Mouse (Mus musculus) CH12.LX (cell line): ENCODE measurements around the gene Atf3. TPM values are rescaled to one million over a fixed set of nuclear protein-coding genes. Genes with fewer than 3 reads are reported as not detected.

Source experiments
- DNase-seq: peaks from one replicate; pipeline ENCODE4 v3.0.0-alpha.2; 2013; ENCODE audit errors: extremely low read depth
- H3K27ac ChIP-seq: 2 replicates; pipeline ENCODE4 v1.5.1; 2012; ENCODE audit warnings: low read depth, mild to moderate bottlenecking, control low read depth, moderate library complexity; ENCODE audit not compliant: insufficient read depth
- H3K27me3 ChIP-seq: replicated peaks from 2 replicates; pipeline ENCODE3; 2012; ENCODE audit warnings: inconsistent platforms
- H3K36me3 ChIP-seq, 2 experiments: replicated peaks in 1 of 2; 2 replicates each; pipeline versions ENCODE3 to v1.6.1; 2012; ENCODE audit warnings: inconsistent platforms in 1 of 2, low read length in 1 of 2, mild to moderate bottlenecking in 1 of 2, mixed read lengths in 1 of 2, moderate library complexity in 1 of 2; ENCODE audit not compliant: control insufficient read depth in 1 of 2, insufficient read depth in 1 of 2
- H3K4me1 ChIP-seq, 2 experiments: 2 replicates each; pipeline ENCODE4 v1.6.1; 2012; ENCODE audit warnings: inconsistent platforms in 1 of 2, moderate library complexity in 1 of 2; ENCODE audit not compliant: insufficient read depth in 2 of 2, control insufficient read depth in 1 of 2
- H3K4me2 ChIP-seq: 2 replicates; pipeline ENCODE4 v1.6.1; 2012; ENCODE audit warnings: low read depth, mild to moderate bottlenecking, control low read depth; ENCODE audit not compliant: poor library complexity, insufficient read depth, severe bottlenecking
- H3K4me3 ChIP-seq, 3 experiments: fragments of 150-350 bp in 1 of 3; sonication (generic) in 1 of 3; replicated peaks in 1 of 3; 2 replicates each; pipeline versions ENCODE3 to v1.5.1; 2011 to 2012; ENCODE audit warnings: low read depth in 2 of 3, low read length in 2 of 3, mild to moderate bottlenecking in 2 of 3, moderate library complexity in 2 of 3, control low read depth in 1 of 3, improper control_type of control experiment in 1 of 3, inconsistent platforms in 1 of 3, mixed read lengths in 1 of 3; ENCODE audit not compliant: poor library complexity in 1 of 3
- H3K79me2 ChIP-seq: replicated peaks from 2 replicates; pipeline ENCODE4 v1.6.1; 2012; ENCODE audit warnings: mild to moderate bottlenecking, moderate library complexity; ENCODE audit not compliant: control insufficient read depth, poor library complexity, insufficient read depth, severe bottlenecking; ENCODE audit errors: extremely low read depth
- H3K9ac ChIP-seq: 2 replicates; pipeline ENCODE4 v1.6.1; 2012; ENCODE audit warnings: low read depth, mild to moderate bottlenecking, control low read depth, moderate library complexity; ENCODE audit not compliant: insufficient read depth
- H3K9me3 ChIP-seq: replicated peaks from 2 replicates; pipeline ENCODE3; 2012; ENCODE audit warnings: low read length, inconsistent platforms, mixed read lengths
- CHD1 ChIP-seq: IDR thresholded peaks from 2 replicates; pipeline ENCODE4 v1.6.1; 2012; ENCODE audit warnings: low read depth, low read length, improper control_type of control experiment, inconsistent platforms
- CHD2 ChIP-seq: IDR thresholded peaks from 2 replicates; pipeline ENCODE4 v1.6.1; 2011; ENCODE audit warnings: low read length, improper control_type of control experiment
- ELF1 ChIP-seq: IDR thresholded peaks from 2 replicates; pipeline ENCODE4 v1.6.1; 2014; ENCODE audit warnings: low read depth, mild to moderate bottlenecking, inconsistent platforms, low read length, improper control_type of control experiment
- ETS1 ChIP-seq: conservative IDR thresholded peaks from 2 replicates; pipeline ENCODE4 v1.6.1; 2012; ENCODE audit warnings: low read depth, mild to moderate bottlenecking, inconsistent platforms, low read length, improper control_type of control experiment, moderate library complexity
- IRF4 ChIP-seq: IDR thresholded peaks from 2 replicates; pipeline ENCODE4 v1.6.1; 2014; ENCODE audit warnings: low read depth, mild to moderate bottlenecking, inconsistent platforms, low read length, improper control_type of control experiment
- MAZ ChIP-seq: IDR thresholded peaks from 2 replicates; pipeline ENCODE4 v1.6.1; 2012; ENCODE audit warnings: low read depth, mild to moderate bottlenecking, inconsistent platforms, low read length, improper control_type of control experiment, moderate library complexity
- MEF2A ChIP-seq: IDR thresholded peaks from 2 replicates; pipeline ENCODE4 v1.6.1; 2014; ENCODE audit warnings: low read depth, mild to moderate bottlenecking, inconsistent platforms, low read length, improper control_type of control experiment, borderline replicate concordance
- MXI1 ChIP-seq: IDR thresholded peaks from 2 replicates; pipeline ENCODE4 v1.6.1; 2011; ENCODE audit warnings: mild to moderate bottlenecking, low read depth, low read length, improper control_type of control experiment
- PAX5 ChIP-seq: IDR thresholded peaks from 2 replicates; pipeline ENCODE4 v1.6.1; 2012; ENCODE audit warnings: low read length, inconsistent platforms, mixed read lengths
- RAD21 ChIP-seq: IDR thresholded peaks from 2 replicates; pipeline ENCODE4 v1.6.1; 2011; ENCODE audit warnings: low read depth, mild to moderate bottlenecking, low read length, improper control_type of control experiment, moderate library complexity
- SIN3A ChIP-seq: IDR thresholded peaks from 2 replicates; pipeline ENCODE4 v1.6.1; 2012; ENCODE audit warnings: low read length, improper control_type of control experiment, inconsistent platforms
- SMC3 ChIP-seq: IDR thresholded peaks from 2 replicates; pipeline ENCODE4 v1.6.1; 2011; ENCODE audit warnings: low read depth, low read length, improper control_type of control experiment
- TCF12 ChIP-seq: IDR thresholded peaks from 2 replicates; pipeline ENCODE4 v1.6.1; 2014; ENCODE audit warnings: low read depth, mild to moderate bottlenecking, inconsistent platforms, low read length, improper control_type of control experiment
- USF1 ChIP-seq: IDR thresholded peaks from 2 replicates; pipeline ENCODE4 v1.6.1; 2014; ENCODE audit warnings: low read depth, mild to moderate bottlenecking, inconsistent platforms, low read length, improper control_type of control experiment
- USF2 ChIP-seq: conservative IDR thresholded peaks from 2 replicates; pipeline ENCODE4 v1.6.1; 2011; ENCODE audit warnings: low read depth, low read length, improper control_type of control experiment
- ZC3H11A ChIP-seq: IDR thresholded peaks from 2 replicates; pipeline ENCODE4 v1.6.1; 2012; ENCODE audit warnings: low read depth, mild to moderate bottlenecking, inconsistent platforms, low read length, improper control_type of control experiment
- ZKSCAN1 ChIP-seq: IDR thresholded peaks from 2 replicates; pipeline ENCODE4 v1.6.1; 2012; ENCODE audit warnings: low read depth, inconsistent platforms, low read length, improper control_type of control experiment, borderline replicate concordance
- dilution Hi-C: fragments of 300-500 bp; cut with MboI; formaldehyde crosslinking; loops from 2 replicates; pipeline ENCODE4 v1.14.3; 2020; ENCODE audit warnings: low sequenced_read_pairs; ENCODE audit not compliant: extremely low pct_unique_long_range_greater_than_20kb, extremely low pct_ligation_motif_present
- in situ Hi-C: fragments of 300-500 bp; cut with MboI; formaldehyde crosslinking; loops from 3 replicates; pipeline ENCODE4 v1.14.3; 2019; ENCODE audit warnings: low sequenced_read_pairs, low pct_ligation_motif_present, low pct_unique_long_range_greater_than_20kb, mixed read lengths
- polyA plus RNA-seq: library from polyadenylated mRNA; unstranded; fragments of >175 nt; gene quantifications from 2 replicates; pipeline ENCODE4 v1.2.1, GENCODE M21; 2012; ENCODE audit warnings: low read depth; ENCODE audit not compliant: insufficient read length
- total RNA-seq, 2 experiments: library from RNA; depleted of rRNA; stranded (reverse); fragments of 300-350 nt in 1 of 2; fragments of >200 nt in 1 of 2; gene quantifications; 2 replicates each; pipeline ENCODE4 v1.2.3; 2012 to 2014

The Atf3 gene
- total and polyA plus RNA-seq, 3 experiments: 25.1 to 39.7 (median 32.9) TPM

- no peak overlapping the region for H3K9ac ChIP-seq
- no peak overlapping the region for H3K27ac ChIP-seq
- dilution Hi-C loops: no loop called here
- peaks cover 7 to 10% of the 10 kb centered on the region in 2 experiments for H3K4me1 ChIP-seq
- peaks cover 2% of the 10 kb centered on the region for H3K27me3 ChIP-seq
- in situ Hi-C loops: no loop called here
- H3K4me2 ChIP-seq: no peak overlapping the region
- no peak overlapping the region for H3K4me3 ChIP-seq
- no peaks in the 10 kb centered on the region for H3K36me3 ChIP-seq
- TF ChIP-seq USF1: no peak
- DNase-seq: no peak
- no peaks in the 10 kb centered on the region for H3K9me3 ChIP-seq
- no peaks in the 10 kb centered on the region for H3K79me2 ChIP-seq
These were observed 1.9 kb upstream of the Atf3 start for GRCm38 (mm10) chr1:191219748-191220147.

GRCm38 (mm10) chr1:191218583-191218982 lies 744 bp upstream of the Atf3 start:
- no peaks in the 10 kb centered on the region for H3K9me3 ChIP-seq
- TF ChIP-seq ELF1 (no peak), ETS1 (no peak), MEF2A (no peak), USF2 (no peak), CHD2 (no peak), MXI1 (no peak), IRF4 (no peak), CHD1 (no peak), TCF12 (no peak), ZKSCAN1 (no peak), ZC3H11A (no peak), RAD21 (no peak), SMC3 (no peak), SIN3A (no peak), PAX5 (no peak), MAZ (no peak)
- H3K79me2 ChIP-seq: no peaks in the 10 kb centered on the region
- H3K4me1 ChIP-seq: peaks cover 2 to 7% of the 10 kb centered on the region in 2 experiments
- no peak overlapping the region for H3K27ac ChIP-seq
- H3K27me3 ChIP-seq: peaks cover 3% of the 10 kb centered on the region
- no peak for DNase-seq
- H3K4me3 ChIP-seq: no peak overlapping the region
- no peak overlapping the region for H3K4me2 ChIP-seq
- dilution Hi-C loops: no loop called here
- H3K36me3 ChIP-seq: no peaks in the 10 kb centered on the region
- H3K9ac ChIP-seq: no peak overlapping the region
- in situ Hi-C loops: no loop called here
